Mouse (Mus musculus): ENCODE results near the gene Cep164.

DNA sequence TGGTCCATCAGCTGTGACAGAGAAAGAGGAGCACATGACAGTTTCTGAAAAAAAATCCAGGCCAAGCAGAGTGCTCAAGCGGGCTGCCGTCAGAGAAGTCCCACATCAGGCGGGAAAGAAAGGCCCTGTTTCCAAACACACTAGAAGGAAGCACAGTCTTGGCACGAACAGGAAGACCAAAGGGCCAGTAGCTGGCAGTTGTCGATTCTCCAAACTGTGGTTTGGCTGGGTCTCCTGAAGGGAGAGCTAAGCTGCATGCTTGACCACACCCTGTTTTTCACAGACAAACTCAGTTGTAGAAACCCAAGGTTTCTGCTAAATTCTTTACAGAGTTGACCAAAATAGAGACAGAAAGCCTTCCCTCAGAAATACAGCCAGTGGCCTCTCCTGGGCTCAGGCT, 32.8 kb downstream of the Cep164 start:
- TF ChIP-seq CTCF (IDR thresholded peaks at IDR 0.05; ENCODE audit: low read depth, low read length) (no peak), POLR2A (IDR thresholded peaks at IDR 0.05; ENCODE audit: borderline replicate concordance, low read depth, low read length) (no peak)

Data from bone marrow macrophage, adult 2 months (primary cell).